Mouse (Mus musculus) brain, embryonic 14.5 days (tissue): ENCODE data around the gene Arnt2.

Experiments
- CTCF ChIP-seq: fragments of 200-500 bp; IDR thresholded peaks from 2 replicates; pipeline ENCODE4 v1.5.1; 2012; ENCODE audit warnings: inconsistent platforms, mild to moderate bottlenecking, moderate library complexity, borderline replicate concordance; ENCODE audit not compliant: insufficient read depth, insufficient read length; ENCODE audit errors: extremely low read depth
- POLR2A ChIP-seq: fragments of 200-500 bp; IDR thresholded peaks from 2 replicates; pipeline ENCODE4 v1.6.1; 2012; ENCODE audit warnings: mild to moderate bottlenecking, inconsistent platforms, borderline replicate concordance; ENCODE audit not compliant: poor library complexity, insufficient read depth, insufficient read length, severe bottlenecking; ENCODE audit errors: extremely low read depth

- no peak for TF ChIP-seq CTCF
- no peak for TF ChIP-seq POLR2A
Observed at GRCm38 (mm10) chr7:84203981-84204380, 206.0 kb downstream of the Arnt2 start.
